Comparison of ENCODE assay signal across 15 mouse cellular contexts in the genomic region with DNA sequence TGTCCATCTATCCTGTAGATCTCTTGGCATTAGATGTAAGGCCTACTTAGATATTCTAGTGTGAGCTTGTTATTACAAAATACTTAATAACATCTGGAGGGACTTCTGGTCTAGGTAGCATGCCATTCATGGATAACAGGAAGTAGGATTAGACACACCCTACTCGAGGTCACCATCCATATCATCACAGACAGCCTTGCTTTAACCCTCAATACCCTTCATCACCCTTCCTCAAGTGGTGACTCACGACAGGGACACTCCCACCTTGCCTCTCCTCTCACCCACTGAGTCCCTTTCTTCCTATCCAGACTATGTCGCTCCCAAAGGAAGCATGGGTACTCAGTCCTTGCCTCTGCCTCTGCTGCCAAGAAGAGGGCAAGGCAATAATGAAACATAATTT.
"Had no signal": no experiment of that assay in that cellular context is flagged by ENCODE, and none has a peak within 500 bp of the region (broad histone marks: within the 10 kb centered on the region; RNA-seq: fewer than 3 reads in every experiment).

No protein-coding gene starts in this region.

- H3K9ac ChIP-seq: limb, embryonic 15.5 days; liver, embryonic 15.5 days; lung, embryonic 14.5 days; midbrain, embryonic 12.5 days had no signal

- ATAC-seq: midbrain, embryonic 16.5 days had no signal

- H3K4me1 ChIP-seq: limb, embryonic 15.5 days; liver, embryonic 15.5 days had no signal

- H3K4me3 ChIP-seq: layer of hippocampus, adult 2 months; limb, embryonic 15.5 days; liver, embryonic 15.5 days; midbrain, embryonic 12.5 days had no signal

- DNase-seq: kidney, adult 18-20 months; kidney, postnatal 10 days; kidney, postnatal 4 days; lung, embryonic 14.5 days; lung, postnatal 10 days; lung, postnatal 4 days; right cerebral cortex, adult 18-20 months; right cerebral cortex, postnatal 25 days; thymus, postnatal 4 days had no signal

- H3K36me3 ChIP-seq: limb, embryonic 15.5 days; liver, embryonic 15.5 days; midbrain, embryonic 12.5 days had no signal

- H3K27ac ChIP-seq: layer of hippocampus, adult 2 months; limb, embryonic 15.5 days; liver, embryonic 15.5 days; midbrain, embryonic 12.5 days; stomach, postnatal 0 days had no signal

- H3K27me3 ChIP-seq: limb, embryonic 15.5 days; liver, embryonic 15.5 days had no signal

- H3K9me3 ChIP-seq: limb, embryonic 15.5 days; liver, embryonic 15.5 days; midbrain, embryonic 12.5 days had no signal

- H3K4me2 ChIP-seq: limb, embryonic 15.5 days; liver, embryonic 15.5 days; lung, embryonic 14.5 days; midbrain, embryonic 12.5 days had no signal
